Mouse (Mus musculus): ENCODE measurements at regions not wholly inside any gene's neighbourhood (a gene's known extent, or its start where the extent isn't known, plus 50 kb on each side); places are given as distances from the start of the nearest gene placed in this dataset.
A peak's percentile ranks its signal among the peaks of the same experiment; 100 is the strongest.

DNA sequence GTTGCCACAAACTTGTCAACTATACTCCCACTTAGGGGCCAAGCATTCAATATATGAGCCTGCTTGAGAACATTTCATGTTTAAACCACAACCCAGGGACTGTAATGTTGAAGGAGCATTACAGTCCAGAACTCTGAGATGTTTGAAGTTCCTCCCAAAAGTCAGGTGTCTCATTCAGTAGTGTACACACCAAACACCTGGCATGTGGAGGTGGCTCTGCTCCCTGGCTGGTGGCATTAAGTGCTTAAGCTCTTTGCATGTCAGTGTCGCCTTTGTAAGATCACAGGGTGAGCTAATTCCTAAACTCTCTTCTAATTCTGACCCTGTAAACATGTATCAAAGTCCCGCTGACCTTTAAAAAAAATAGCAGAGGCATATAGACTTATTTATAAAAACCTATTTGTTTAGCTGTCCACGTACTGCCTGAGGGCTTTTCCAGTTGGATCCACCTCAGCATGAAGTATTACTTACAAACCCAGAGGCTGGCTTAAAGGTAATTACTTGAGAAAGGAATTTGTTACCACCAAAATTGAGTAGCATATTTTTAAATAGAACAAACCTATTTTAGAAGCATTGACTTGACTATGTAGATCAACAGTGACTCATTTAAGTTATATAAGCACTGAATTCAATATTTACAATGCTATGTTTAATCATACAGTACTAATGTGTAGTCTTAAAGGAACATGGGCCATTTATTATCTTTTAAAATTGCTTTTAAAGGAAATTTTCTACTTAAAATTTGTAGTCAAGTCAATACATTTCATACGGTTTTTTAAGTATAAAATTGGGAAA lies 276.3 kb upstream of the Fermt1 start:
- DNase-seq (ENCODE audit: inconsistent ontology term), result no peak

DNA sequence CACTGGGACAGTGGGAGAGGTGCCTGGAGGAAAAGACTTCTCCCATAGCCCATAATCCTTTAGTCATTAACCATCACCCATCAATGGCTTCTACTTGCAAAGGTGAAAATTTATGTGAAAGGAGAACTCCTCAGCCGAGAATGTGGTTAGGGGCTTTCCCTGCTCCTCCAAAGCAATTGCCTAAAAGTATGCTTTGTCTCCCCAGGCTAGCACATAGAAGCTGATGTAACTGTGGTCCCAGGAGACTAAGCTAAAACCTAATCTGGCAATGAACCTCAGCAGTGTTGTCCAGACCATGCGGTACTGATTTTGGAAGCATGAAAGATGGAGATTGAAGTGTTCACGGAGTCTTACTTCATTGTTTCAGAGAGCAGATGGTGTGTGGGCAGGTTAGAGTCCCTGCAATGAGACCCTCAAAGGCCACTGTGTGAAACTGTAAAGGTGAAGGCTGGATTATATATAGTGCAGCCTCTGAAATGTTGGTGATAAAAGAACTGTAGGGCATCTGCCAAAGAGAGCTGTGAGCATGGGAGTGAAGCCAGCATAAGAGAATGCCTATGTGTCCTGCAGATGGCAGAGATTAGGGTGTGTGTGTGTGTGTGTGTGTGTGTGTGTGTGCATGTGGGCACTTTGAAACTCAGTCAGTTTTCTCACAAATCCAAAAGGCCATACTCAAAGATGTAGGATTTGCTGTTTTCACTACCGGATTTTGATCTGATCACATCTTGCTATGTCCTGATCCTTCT lies 289.6 kb upstream of the Fermt1 start:
- DNase-seq (ENCODE audit: inconsistent ontology term), result no peak

DNA sequence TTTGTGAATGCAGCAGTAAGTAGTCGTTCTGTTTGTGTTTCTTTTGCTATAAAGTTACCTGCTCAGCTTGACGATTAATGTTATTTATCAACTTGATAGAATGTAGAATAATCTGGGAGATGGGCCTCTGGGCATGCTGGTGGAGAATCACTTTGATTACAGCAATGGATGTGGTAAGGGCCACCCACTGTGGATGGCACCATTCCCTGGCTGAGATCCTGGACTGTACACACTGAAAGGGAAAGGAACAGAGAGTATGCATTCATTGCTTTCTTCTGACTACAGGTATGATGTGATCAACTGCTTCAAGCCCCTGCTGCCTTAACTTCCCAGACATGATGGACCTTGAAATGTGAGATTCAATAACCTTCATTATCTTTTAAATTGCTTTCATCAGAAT lies 299.8 kb upstream of the Bmp2 start:
- DNase-seq (ENCODE audit: inconsistent ontology term), result peak; percentile 63

DNA sequence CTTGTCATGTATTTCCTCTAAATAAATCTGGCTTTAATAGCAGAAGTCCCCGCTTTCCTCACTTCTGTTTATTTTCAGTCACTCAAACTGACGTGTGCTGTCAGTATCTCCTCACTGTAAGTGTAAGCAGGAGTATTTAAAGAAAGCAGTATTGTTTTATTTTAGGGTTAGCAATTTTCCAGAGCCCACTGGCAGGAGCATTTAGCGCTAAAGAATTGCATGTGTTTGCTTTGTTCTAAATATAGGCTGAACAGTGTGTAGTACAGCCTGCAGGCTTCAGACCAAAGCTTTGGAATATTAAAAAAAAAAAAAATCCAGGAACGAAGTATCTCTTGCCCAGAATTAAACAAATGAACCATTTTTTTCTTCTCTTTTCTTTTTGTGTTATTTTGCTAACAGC lies 277.5 kb upstream of the Bmp2 start:
- DNase-seq (ENCODE audit: inconsistent ontology term), result no peak

DNA sequence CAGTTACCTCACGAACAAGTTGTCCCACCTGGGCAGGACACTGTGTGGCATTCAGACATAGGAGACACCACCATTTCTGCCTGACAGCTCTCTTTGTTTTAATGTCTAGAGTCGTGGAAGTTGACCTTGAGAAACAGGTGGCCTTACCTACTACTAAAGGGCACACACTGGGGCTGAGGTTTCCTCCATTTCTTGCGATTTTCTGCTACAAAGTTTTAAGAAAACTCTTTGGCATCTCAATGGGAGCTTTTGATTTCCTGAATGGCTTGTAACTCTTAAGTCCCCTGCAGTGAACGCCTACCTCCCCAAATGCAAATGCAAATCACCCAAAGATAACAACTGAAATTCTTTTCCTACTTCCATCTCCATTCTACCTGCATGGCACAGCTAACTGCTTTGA lies 273.4 kb upstream of the Bmp2 start:
- DNase-seq (ENCODE audit: inconsistent ontology term), result no peak

DNA sequence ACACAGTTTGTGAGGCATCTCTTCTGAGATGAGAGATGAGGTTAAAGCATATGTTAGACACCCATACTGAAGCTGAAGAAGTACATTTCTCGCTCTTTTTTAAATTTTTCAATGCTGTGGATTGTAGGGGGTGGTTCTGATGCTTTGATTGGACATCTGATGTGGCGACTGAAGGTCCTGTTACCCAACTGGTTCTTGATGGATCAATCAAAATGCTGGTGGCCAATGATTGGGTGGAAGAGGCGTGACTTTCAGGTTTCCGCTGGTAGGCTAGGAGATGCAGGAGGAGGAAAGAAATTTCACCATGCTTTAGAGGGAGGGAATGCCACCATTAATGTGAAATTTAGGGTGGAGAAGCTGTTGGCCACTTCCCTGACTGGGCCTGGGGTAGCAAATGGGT lies 272.7 kb upstream of the Bmp2 start:
- DNase-seq (ENCODE audit: inconsistent ontology term), result no peak

DNA sequence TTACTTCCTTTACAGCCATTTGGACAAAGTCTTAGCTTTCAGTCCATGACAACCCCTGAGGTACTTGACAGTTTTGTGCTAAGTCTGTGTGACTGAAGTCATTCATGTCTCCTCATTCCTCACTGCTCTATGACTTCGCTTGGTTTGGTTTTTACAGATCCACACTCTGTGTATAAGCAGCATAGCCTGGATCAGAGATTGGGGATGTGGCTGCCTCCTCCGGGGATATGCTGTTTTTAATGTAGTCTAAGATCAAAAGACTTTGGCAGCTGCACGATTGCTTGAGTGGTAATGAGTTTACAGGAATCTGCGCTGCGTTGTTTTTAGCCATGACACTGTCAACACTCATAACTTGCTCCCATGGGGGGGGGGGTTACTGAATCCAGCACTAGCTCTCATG lies 269.3 kb upstream of the Bmp2 start:
- no peak for DNase-seq (ENCODE audit: inconsistent ontology term)

DNA sequence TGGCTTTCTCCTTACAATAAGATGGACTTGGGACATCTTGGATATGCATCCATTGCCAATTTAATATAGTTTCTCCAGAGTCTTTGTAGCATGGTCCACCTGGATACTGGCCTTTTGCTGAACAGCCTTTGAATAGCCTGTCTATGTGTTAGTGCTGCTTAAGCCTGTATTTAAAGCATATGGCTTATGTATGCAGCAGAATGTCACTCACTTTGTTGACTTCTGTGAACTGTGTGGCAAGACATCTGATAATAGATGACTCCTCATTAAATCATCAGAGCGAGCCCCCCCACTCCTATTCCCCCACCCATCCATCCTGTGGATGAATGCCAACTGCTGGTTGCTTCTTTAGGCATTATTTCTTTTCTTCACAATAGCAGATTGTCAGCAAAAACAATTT lies 268.2 kb upstream of the Bmp2 start:
- DNase-seq (ENCODE audit: inconsistent ontology term), result no peak

DNA sequence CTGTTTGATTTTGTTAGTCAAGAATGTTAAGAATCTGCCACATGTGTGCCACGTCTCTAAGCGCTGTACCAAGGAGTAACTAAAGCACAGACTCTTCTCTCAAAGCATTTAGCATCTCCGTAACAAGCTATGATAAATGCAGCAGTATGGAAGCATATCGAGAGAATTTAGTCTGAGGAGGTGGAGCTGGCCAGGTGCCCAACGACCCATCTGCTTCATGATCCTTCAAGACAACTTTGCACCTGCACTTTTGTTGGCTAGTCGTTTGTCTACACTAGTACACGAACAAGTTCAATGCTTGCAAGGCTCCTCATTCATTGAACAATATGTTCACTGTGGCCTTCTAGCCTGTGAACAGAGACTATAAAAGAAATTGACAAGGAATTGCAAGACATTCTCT lies 257.8 kb upstream of the Bmp2 start:
- DNase-seq (ENCODE audit: inconsistent ontology term), result no peak

DNA sequence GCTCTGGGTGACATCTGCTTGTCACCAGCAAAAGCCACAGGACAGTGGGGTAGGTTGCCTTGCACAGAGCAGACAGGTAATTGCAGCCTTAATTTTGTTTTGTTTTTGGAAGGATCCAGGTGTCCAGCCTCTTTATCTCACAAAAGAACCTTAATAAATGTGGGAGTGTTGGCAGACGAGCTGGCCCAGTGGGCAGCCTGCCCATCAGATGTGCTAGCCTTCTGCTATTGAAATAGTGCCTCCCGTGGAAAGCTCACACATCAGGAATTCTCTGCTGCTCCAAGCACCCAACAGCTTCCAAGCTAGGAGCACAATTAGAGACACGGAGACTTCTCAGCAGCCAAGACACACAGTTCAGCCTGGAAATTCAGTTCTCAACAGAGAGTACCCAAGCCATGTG lies 246.0 kb upstream of the Bmp2 start:
- peak; percentile 37 for DNase-seq (ENCODE audit: inconsistent ontology term)

DNA sequence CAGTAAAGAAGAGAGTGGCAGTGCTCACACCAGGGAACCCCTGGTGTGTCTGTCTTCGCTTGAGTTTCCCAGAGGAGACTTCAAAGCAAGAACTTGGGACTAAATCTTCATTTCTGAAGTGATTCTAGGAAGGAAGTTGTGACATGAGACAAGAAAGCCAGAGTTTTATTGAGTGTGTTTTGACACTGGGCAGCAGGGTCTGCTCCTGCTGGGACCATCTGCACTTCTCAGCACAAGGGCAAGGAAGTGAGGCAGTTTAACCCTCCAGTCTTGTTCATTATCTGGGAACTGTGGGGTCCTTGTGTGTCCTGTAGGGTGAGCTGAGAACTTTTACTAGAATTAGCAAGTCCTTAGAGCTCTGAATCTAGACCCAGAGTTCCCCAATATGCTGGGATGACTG lies 241.0 kb upstream of the Bmp2 start:
- no peak for DNase-seq (ENCODE audit: inconsistent ontology term)

DNA sequence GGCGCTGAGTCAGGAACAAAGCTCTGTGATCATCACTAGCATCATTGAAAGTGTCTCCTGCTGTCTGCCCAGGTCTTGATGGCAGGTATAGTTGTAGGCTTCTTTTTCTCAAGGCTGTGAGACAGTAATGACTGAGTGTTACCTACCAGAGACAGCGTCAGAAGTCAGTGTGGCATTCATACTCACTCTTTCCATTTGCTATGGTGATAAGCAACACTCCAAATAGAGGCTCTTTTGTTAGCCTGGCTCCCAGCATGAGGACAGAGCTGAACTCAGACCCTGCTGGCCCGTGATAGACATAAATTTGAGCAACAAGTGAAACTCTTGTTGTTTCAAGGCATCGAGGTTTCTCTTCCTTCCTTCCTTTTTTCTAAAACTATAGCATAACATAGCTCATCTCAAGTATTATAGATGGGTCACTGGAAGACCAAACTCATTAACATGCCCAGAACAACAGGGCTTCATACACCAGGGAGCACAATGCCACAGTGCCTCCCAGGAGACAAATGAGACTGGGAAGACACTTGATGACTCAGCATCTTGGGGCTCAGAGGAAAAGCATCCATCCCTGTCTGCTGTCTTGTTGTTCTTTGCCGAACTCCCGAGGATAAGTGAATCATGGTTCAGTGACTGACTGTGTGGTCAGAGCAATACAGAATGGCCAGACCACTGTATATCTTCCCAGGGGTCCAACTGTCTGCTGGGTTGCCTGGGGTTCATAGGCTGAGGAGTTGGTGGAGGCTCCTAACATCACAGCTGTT lies 225.5 kb upstream of the Bmp2 start:
- DNase-seq (ENCODE audit: inconsistent ontology term), result peak; percentile 63

DNA sequence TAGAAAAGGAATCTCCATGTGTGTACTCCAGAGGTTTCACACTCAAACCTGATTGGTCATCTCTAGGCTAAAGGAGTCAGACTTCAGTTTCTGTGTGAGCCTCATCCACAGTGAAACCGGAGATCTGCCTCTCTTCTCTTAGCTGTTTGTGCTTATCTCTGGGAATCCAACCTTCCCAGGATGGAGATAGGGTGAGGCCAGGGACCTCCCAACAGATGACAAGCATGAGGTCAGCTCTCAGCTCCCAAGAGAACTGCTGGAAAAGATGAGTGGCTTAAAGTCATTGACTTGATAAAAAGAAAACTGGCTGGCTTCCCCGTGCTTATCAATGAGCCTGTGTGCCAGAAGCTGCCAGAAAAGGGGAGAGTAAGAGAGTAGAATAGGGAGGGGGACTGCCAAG lies 224.3 kb upstream of the Bmp2 start:
- no peak for DNase-seq (ENCODE audit: inconsistent ontology term)

DNA sequence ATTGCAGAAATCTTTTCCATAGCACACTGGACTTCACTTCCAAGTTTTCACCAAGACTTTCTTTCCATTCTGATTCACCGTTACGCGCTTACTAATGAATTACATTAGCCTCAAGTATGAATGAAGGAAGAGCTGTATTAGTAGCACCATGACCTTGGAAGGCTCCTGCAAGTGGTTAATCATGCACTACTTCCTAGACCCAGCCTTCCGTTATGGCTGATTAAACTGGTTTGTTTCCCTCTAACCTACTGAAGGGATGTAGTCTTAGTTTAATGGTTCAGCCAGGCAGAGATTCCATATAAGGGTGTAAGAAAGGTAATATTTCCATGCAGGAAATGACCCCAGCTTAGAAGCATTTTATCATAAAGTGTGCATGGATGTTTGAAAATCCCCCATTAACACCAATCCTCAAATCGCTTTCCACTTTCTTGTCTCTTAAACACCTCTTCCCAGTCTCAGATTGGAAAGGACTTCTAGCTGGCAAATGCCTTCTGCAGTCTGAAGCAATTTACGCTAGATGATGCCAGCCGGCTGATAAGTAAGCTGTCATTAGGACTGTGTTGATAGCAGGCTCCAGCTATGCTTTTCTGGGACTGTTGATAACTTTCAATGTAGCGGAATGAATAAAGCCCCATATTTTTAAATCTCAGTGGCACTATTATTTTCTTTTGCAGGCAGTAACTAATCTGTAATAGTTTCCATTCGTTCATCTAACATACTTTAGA lies 215.6 kb upstream of the Bmp2 start:
- DNase-seq (ENCODE audit: inconsistent ontology term), result peak; percentile 9

DNA sequence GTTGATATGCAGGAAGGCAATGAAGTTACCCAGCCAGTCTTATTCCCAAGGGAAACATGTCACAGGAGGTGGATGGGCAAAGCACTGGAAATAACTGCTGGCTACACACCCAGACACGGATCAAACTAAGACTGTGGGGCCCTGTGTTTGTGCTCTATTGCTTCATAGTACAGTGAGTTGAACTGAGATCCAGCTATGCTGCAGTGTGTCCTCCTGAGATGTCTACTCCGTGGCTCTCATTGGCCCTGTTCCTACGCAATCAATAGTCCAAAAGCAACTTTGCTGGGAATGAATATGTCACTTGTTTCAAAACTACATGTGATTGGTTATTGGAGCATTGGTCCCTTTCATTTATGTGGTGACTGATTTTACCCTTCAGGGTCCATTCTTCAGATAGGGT lies 213.8 kb upstream of the Bmp2 start:
- DNase-seq (ENCODE audit: inconsistent ontology term), result no peak

DNA sequence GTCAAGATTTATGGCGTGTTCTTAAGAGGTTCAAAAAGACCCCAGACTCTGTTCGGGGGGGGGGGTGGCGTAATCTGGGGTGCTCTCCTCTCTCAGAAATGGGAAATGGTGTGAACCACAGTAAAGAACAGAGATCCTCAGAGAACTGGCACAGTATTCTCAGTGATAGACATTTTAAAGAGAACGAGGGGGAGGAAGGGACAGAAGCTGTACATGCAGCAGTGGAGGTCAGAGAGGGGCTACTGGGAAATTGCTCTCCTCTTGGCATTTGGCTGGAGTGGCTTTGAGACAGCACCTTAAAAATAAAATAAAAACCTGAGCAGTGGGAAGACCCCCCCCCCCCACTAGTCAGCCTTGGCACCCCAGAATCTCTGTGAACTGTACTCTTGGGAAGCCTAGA lies 210.6 kb upstream of the Bmp2 start:
- DNase-seq (ENCODE audit: inconsistent ontology term), result no peak

DNA sequence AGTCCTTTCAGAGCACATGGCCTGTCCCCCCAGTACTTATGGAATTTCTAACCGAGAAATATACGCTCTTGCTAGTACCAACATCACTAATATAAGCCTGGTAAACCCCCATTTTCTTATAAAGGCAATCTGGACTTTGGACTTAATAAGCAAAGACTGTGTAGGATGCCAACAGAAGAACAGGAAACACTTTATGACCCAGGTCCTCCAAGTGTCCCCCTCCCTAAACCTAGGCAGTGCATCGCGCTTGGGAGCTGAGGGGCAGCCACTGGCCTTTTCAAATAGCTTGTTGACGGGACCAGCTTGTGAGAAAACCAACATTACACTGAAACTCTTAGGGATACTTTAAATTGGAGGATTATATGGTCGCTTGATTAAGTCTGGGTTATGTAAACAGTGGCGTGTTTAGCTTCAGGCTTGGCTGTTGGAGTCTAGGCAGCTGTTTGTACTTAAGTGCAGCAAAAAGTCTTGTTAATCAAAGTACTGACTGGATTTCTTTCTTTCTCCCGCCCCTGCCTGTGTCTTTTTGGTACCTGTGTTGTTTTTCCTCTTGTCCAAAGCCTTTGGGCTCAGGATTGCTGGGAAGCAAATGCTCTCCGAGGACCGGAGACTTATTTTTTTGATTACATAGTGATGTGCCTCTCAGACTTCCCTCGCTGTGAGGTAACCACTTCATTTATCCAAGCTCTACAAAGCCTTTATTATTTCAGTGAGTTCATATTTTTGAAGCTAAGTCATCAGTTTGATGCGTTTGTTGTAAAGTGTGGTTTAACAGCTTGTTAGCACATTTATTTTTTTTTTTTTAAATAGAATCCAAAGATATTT lies 205.8 kb upstream of the Bmp2 start:
- no peak for DNase-seq (ENCODE audit: inconsistent ontology term)

DNA sequence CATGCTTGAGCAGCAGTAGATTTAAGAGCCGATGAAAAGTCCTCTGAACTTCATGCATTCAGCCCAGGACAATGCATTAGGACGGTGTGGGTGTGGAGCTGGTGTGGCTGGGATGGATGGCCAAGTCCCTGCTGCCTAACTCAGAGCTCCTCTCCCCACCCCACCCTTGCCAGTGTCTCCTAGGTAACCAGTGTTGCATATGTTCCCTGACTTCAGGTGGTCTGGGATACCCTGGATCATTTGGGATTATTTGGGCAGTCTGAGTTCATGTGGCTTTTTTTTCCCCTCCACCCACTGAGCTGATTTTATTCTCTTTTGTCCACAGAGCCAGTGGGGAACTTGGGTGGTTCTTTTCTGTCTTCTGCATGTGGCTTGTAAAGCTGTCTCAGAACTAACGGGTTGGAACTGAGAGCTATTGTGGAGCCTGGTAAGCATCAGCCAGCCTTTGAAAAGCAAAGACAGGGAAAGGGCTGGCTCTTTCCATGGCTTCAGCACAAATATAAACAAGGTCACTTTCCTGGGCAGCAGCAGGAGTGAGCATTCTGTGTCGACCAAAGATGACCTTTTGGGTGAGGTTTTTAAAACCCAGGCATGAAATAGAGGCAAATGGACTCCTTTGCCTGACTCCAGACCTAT lies 205.1 kb upstream of the Bmp2 start:
- DNase-seq (ENCODE audit: inconsistent ontology term), result peak; percentile 83

DNA sequence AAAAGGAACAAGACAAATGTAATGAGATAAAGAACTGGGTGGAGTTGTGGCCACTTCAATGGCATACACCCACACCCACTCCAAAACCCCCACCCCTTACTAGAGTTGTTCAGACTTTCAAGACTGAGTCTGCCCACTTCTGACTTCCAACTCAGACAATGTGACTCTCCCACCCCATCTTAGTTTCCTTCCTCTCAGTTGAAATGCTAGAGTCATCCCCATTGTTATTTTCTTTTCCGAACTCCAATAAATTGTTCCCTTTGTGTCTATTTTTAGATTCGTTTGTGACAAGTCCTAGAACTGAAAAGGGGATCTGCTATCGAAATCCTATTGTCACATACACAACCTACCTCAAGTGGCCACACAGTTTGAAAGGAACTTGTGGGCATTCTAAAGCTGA lies 200.7 kb upstream of the Bmp2 start:
- DNase-seq (ENCODE audit: inconsistent ontology term), result no peak

DNA sequence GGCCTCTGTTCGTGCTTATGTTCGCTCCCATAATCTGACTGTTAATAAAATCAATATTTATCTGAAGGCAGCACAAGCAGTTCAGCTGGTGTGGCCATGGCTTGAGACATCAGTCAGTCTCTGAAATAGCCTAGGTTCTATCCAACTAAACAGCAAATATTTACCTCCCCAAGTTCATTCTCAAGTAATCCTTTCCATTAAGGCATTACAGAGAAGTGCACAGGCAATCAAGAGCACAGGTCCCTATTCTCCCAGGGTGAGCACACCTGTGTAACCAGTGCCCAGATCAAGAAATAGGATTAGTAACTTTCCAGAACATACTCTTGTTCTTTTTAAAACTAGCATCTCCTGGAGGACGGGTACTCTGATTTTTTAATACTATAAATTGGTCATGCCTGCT lies 199.2 kb upstream of the Bmp2 start:
- no peak for DNase-seq (ENCODE audit: inconsistent ontology term)

Data from Muller cell, postnatal 12 days (primary cell).